Mouse (Mus musculus) limb, embryonic 10.5 days (tissue): ENCODE measurements at regions not wholly inside any gene's neighbourhood (a gene's known extent, or its start where the extent isn't known, plus 50 kb on each side); places are given as distances from the start of the nearest gene placed in this dataset.

ENCODE experiments used
- DNase-seq: peaks from one replicate; pipeline ENCODE4 v3.0.0-alpha.2; 2017; ENCODE audit warnings: low spot score
- H3K27ac ChIP-seq: fragments of 300-500 bp; sonication (generic); 2 replicates; pipeline ENCODE4 v1.5.1; 2016; ENCODE audit warnings: mild to moderate bottlenecking
- H3K27me3 ChIP-seq: fragments of 300-500 bp; sonication (generic); 2 replicates; pipeline ENCODE4 v1.6.1; 2016; ENCODE audit warnings: low read depth, mild to moderate bottlenecking; ENCODE audit not compliant: poor library complexity, severe bottlenecking
- H3K36me3 ChIP-seq: fragments of 300-500 bp; sonication (generic); 2 replicates; pipeline ENCODE4 v1.6.1; 2016; ENCODE audit warnings: mild to moderate bottlenecking, moderate library complexity
- H3K4me1 ChIP-seq: fragments of 300-500 bp; sonication (generic); 2 replicates; pipeline ENCODE4 v1.6.1; 2016
- H3K4me3 ChIP-seq: fragments of 300-500 bp; sonication (generic); 2 replicates; pipeline ENCODE4 v1.5.1; 2016; ENCODE audit warnings: mild to moderate bottlenecking, moderate library complexity
- H3K9me3 ChIP-seq: fragments of 300-500 bp; sonication (generic); replicated peaks from 2 replicates; pipeline ENCODE4 v1.6.1; 2016; ENCODE audit warnings: mild to moderate bottlenecking
- WGBS: fragments of 180-500 bp; shearing (Covaris S2); methylation state at CpG from one replicate; pipeline ENCODE4 v1.1.7; 2016; 5-methylcytosine and 5-hydroxymethylcytosine counted together

GRCm38 (mm10) chr3:19747361-19747760 is 118.9 kb upstream of the 1700064H15Rik start:
- Histone ChIP-seq H3K4me3 (no peak overlapping the region), H3K36me3 (no peaks in the 10 kb centered on the region), H3K27me3 (no peaks in the 10 kb centered on the region), H3K9me3 (no peaks in the 10 kb centered on the region), H3K4me1 (no peaks in the 10 kb centered on the region), H3K27ac (no peak overlapping the region)
- DNase-seq, result no peak
- WGBS, result 83% methylated on average over 4 of the region's 4 CpGs

DNA sequence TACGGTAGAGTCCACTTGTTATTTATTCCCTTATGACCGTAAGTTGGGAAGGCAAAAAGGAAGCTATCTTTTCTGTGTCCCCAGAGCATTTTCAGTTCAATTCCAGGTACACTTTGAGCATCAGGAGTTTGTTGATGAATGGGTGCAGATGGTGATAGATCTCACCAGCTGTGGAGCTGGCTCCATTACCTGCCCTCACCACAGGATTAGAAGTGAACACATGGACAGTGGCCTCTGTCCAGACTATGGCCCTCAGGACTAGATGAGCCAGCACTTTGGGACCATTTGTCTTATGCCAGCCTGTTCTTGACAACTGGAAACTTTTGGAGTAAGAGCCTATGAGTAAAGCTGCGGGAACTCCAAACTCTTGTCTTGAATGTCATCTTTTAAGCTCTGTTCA is 123.5 kb upstream of the 1700064H15Rik start:
- no peak overlapping the region for H3K4me3 ChIP-seq
- no peak for DNase-seq
- no peaks in the 10 kb centered on the region for H3K36me3 ChIP-seq
- no peaks in the 10 kb centered on the region for H3K4me1 ChIP-seq
- WGBS, result 93% methylated on average over 3 of the region's 3 CpGs
- H3K27ac ChIP-seq, result no peak overlapping the region
- H3K9me3 ChIP-seq, result no peaks in the 10 kb centered on the region
- H3K27me3 ChIP-seq, result no peaks in the 10 kb centered on the region

GRCm38 (mm10) chr3:19754011-19754410 is 125.5 kb upstream of the 1700064H15Rik start:
- 83% methylated on average over 1 of the region's 1 CpGs for WGBS
- H3K4me1 ChIP-seq, result no peaks in the 10 kb centered on the region
- H3K27ac ChIP-seq, result no peak overlapping the region
- H3K27me3 ChIP-seq, result no peaks in the 10 kb centered on the region
- no peaks in the 10 kb centered on the region for H3K36me3 ChIP-seq
- no peak for DNase-seq
- no peaks in the 10 kb centered on the region for H3K9me3 ChIP-seq
- H3K4me3 ChIP-seq, result no peak overlapping the region

- Histone ChIP-seq H3K27ac (no peak overlapping the region), H3K4me3 (no peak overlapping the region), H3K36me3 (no peaks in the 10 kb centered on the region), H3K27me3 (no peaks in the 10 kb centered on the region), H3K4me1 (no peaks in the 10 kb centered on the region), H3K9me3 (no peaks in the 10 kb centered on the region)
- 79% methylated on average over 2 of the region's 2 CpGs for WGBS
- DNase-seq, result no peak
Observed at GRCm38 (mm10) chr3:19754636-19755035, 126.2 kb upstream of the 1700064H15Rik start.

GRCm38 (mm10) chr3:19755136-19755535 is 126.7 kb upstream of the 1700064H15Rik start:
- Histone ChIP-seq H3K27me3 (no peaks in the 10 kb centered on the region), H3K4me3 (no peak overlapping the region), H3K36me3 (no peaks in the 10 kb centered on the region), H3K4me1 (no peaks in the 10 kb centered on the region), H3K9me3 (no peaks in the 10 kb centered on the region), H3K27ac (no peak overlapping the region)
- no peak for DNase-seq
- 92% methylated on average over 3 of the region's 3 CpGs for WGBS

DNA sequence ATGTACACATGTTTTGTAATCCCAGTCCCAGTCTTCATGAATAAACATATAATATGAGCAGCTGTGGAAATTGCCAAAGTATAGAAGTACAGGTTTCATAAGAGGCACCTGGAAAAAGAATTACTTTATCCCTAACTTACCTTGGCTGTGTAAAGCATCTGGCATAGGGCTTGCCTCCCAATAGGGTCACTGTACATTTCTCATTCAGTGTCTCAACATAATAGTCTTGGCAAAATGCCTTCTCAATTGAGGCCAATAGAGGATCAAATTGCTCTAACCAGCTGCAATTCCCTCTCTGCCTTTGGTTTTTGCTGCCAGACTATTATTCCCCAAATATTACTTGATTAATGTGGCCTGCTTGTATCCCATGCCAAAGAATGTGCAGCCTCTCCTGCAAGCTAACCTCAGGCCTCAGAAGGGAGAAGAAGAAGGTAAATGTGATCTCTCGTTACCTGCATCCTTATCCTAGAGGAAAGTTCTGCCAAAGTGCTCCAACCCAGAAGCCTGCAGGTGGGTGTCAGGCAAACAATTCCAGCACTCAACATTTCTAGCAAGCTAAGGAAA is 158.2 kb upstream of the Cp start:
- no peak for DNase-seq
- no peaks in the 10 kb centered on the region for H3K36me3 ChIP-seq

DNA sequence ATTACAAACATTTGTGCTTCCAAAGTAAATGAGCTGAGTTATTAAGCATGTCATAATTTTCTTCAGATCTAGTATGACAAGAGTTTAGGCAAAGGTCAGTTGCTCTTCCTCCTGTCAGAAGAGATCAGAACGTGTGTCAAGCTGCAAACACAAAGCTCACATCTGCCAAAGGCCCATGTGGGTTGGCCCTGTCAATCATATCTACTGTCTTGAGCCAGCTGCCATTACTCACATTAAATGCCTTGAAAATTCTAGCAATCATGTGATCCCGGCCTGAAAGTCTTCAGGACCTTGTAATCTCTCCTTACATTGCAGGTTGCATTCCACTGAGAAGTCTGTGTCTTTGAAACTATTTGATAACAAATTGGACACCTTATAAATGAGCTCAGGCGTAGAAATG is 146.8 kb upstream of the Cp start:
- Histone ChIP-seq H3K9me3 (no peaks in the 10 kb centered on the region), H3K4me3 (no peak overlapping the region), H3K27ac (no peak overlapping the region), H3K36me3 (no peaks in the 10 kb centered on the region), H3K4me1 (no peaks in the 10 kb centered on the region), H3K27me3 (no peaks in the 10 kb centered on the region)
- DNase-seq, result no peak
- WGBS, result 65% methylated on average over 3 of the region's 3 CpGs

More for the DNA sequence above, 158.2 kb upstream of the Cp start:
- H3K4me1 ChIP-seq, result no peaks in the 10 kb centered on the region
- H3K9me3 ChIP-seq, result no peaks in the 10 kb centered on the region
- no peaks in the 10 kb centered on the region for H3K27me3 ChIP-seq
- no peak overlapping the region for H3K27ac ChIP-seq
- no peak overlapping the region for H3K4me3 ChIP-seq
- WGBS, result 90% methylated on average over 1 of the region's 1 CpGs

DNA sequence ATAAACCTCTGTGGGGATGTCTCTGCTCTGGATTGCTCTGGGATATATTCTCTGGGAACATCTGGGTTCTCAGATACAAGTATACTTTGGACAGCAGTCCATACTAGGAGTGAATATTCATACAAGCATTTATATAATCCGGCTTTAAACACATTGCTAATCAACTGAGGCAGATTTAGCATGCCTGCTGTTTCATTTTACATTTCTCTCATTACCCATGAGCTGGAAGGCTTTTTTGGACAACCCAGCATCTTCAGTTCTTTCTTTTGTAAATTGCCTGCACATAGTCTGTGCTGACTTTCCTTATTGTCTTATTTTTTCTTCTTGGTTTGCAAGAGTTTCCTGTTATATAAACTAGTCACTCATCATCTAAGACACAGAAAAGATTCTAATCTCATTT is 131.9 kb upstream of the Cp start:
- Histone ChIP-seq H3K36me3 (no peaks in the 10 kb centered on the region), H3K4me3 (no peak overlapping the region), H3K27ac (no peak overlapping the region), H3K4me1 (no peaks in the 10 kb centered on the region), H3K27me3 (no peaks in the 10 kb centered on the region), H3K9me3 (no peaks in the 10 kb centered on the region)
- 92% methylated on average over 1 of the region's 1 CpGs for WGBS
- no peak for DNase-seq

DNA sequence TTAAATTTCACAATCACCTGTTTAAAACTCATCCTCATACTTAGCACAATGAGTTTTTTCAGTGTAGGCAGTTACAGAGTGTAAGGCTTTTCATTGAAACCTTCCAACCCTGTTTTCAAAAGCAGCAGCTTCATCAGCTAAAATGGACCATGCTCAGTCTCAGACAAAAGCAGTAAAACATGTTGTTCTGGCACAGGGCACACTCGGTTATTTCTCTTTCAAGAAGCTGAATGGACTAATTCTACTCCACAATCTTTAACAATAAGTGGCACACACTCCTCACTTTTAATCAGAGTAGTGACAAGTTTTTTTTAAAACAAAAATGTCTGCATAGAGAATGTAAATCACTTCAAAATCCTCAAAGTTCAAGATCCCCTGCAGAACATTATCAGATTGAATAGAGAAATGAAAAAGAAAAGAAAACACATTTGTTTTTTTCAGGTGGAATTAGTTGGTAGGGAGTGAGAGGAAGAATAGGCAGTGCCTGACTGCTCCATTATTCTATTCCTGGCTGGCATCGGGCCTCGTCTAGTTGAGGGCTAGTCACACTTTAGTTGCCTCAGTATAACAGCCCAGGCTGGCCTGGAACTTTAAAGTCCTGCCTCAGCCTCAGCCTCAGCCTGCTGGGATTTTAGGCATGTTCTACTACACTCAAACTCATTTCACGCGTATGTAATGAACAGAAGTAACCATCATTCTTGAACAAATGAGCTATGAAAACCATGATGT is 128.2 kb upstream of the Cp start:
- 92% methylated on average over 5 of the region's 5 CpGs for WGBS
- no peak overlapping the region for H3K27ac ChIP-seq
- no peaks in the 10 kb centered on the region for H3K4me1 ChIP-seq
- H3K36me3 ChIP-seq, result no peaks in the 10 kb centered on the region
- DNase-seq, result no peak
- no peak overlapping the region for H3K4me3 ChIP-seq
- H3K27me3 ChIP-seq, result no peaks in the 10 kb centered on the region
- H3K9me3 ChIP-seq, result no peaks in the 10 kb centered on the region

DNA sequence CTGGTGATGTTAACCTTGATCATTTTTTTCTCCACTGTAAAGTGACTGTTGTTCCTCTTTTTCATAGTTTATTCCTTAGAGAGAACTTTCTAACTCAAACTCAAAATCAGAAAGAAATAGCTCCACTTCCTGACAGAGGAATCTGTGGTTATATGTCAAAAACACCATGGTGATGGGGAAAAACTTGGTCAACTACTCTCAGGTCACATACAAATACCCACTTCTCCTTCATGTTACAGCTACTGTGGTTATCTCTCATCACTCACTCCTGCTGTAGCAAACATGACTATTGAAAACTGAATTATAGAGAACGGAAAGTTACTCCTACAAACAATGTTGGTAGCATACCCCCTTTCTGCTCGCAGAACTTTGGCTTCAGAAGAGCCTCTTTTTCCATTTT is 127.1 kb upstream of the Cp start:
- no peak for DNase-seq
- H3K36me3 ChIP-seq, result no peaks in the 10 kb centered on the region
- H3K4me1 ChIP-seq, result no peaks in the 10 kb centered on the region
- WGBS, result 92% methylated on average over 2 of the region's 2 CpGs
- no peak overlapping the region for H3K27ac ChIP-seq
- H3K9me3 ChIP-seq, result no peaks in the 10 kb centered on the region
- H3K27me3 ChIP-seq, result no peaks in the 10 kb centered on the region
- H3K4me3 ChIP-seq, result no peak overlapping the region

- 84% methylated on average over 6 of the region's 6 CpGs for WGBS
- Histone ChIP-seq H3K27me3 (no peaks in the 10 kb centered on the region), H3K4me1 (no peaks in the 10 kb centered on the region), H3K36me3 (no peaks in the 10 kb centered on the region), H3K4me3 (no peak overlapping the region), H3K9me3 (no peaks in the 10 kb centered on the region), H3K27ac (no peak overlapping the region)
- no peak for DNase-seq
Observed at GRCm38 (mm10) chr3:19848031-19848735, 108.7 kb upstream of the Cp start.

GRCm38 (mm10) chr3:19848736-19849269 is 108.1 kb upstream of the Cp start:
- H3K4me1 ChIP-seq, result no peaks in the 10 kb centered on the region
- H3K4me3 ChIP-seq, result no peak overlapping the region
- DNase-seq, result no peak
- no peak overlapping the region for H3K27ac ChIP-seq
- no peaks in the 10 kb centered on the region for H3K27me3 ChIP-seq
- WGBS, result 82% methylated on average over 1 of the region's 1 CpGs
- no peaks in the 10 kb centered on the region for H3K9me3 ChIP-seq
- no peaks in the 10 kb centered on the region for H3K36me3 ChIP-seq

GRCm38 (mm10) chr3:19882623-19883022 is 74.2 kb upstream of the Cp start:
- H3K36me3 ChIP-seq, result no peaks in the 10 kb centered on the region
- no peak for DNase-seq
- WGBS, result 79% methylated on average over 2 of the region's 2 CpGs
- no peak overlapping the region for H3K4me3 ChIP-seq
- no peaks in the 10 kb centered on the region for H3K9me3 ChIP-seq
- no peak overlapping the region for H3K27ac ChIP-seq
- no peaks in the 10 kb centered on the region for H3K27me3 ChIP-seq
- H3K4me1 ChIP-seq, result no peaks in the 10 kb centered on the region
